Mouse (Mus musculus): ENCODE data around the gene Rab29.

DNA sequence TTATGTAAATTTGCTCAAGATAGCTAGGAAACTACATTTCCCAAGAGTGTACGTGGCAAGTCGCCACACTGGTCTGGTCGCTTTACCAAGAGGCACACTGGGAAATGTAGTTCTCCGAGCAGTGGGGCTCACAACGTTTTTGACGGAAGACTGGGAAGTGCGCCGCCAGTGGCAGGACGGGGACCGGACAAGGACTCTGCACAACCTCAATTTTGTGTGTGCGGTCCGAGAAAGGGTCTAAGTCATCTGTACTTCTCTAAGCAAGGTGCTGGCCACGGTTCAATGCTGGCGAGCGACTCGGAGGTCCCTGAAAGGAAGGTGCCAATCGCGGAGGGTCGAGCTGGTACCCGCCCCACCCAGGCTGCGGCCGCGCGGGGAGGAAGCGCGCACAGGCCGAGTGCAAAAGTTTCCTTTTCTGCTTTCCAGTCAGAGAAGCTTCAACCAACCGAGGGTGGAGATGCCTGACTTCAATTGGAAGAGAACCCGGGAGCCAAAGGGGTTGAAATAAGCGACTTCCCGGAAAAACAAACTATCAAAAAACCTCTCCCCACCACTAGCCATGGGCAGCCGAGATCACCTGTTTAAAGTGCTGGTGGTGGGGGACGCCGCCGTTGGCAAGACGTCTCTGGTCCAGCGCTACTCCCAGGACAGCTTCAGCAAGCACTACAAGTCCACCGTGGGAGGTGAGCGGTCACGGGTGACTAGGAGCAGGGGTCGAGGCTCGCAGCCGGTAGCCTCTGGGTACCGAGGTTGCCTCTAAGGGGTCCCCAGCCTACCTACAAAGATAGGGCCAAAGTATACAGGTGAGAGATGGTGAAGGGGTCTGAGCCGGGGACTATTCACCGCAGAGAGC lies at the start of gene Rab29:
- TF ChIP-seq REST (IDR thresholded peaks at IDR 0.05; ENCODE audit: insufficient read depth, insufficient read length): no peak
- no peak for TF ChIP-seq POLR2A (IDR thresholded peaks at IDR 0.05; ENCODE audit: insufficient read length, low read depth)

All from myocyte (in vitro differentiated cells).